Mouse (Mus musculus) forebrain, postnatal 0 days (tissue): ENCODE measurements around the gene Havcr1. TPM values are rescaled to one million over a fixed set of nuclear protein-coding genes. Genes with fewer than 3 reads are reported as not detected.
"Not testable (repeated sequence)": the region's sequence is repeated elsewhere in the genome, so short reads cannot be mapped to it uniquely, and the experiment has no call there.

ENCODE experiments used
- ATAC-seq: fragments of 200-750 bp; cut with Nextera tagmentation; 2 replicates; pipeline ENCODE4 v1.8.0; 2017; ENCODE audit warnings: mild to moderate bottlenecking, moderate library complexity
- DNase-seq: peaks from one replicate; pipeline ENCODE4 v3.0.0-alpha.2; 2015
- H3K27ac ChIP-seq: fragments of 300-500 bp; sonication (generic); 2 replicates; pipeline ENCODE4 v1.5.1; 2014; ENCODE audit warnings: low read depth, mild to moderate bottlenecking, antibody characterized with exemption, low read length, moderate library complexity, mixed read lengths
- H3K27me3 ChIP-seq: fragments of 300-500 bp; sonication (generic); 2 replicates; pipeline ENCODE4 v1.6.1; 2014; ENCODE audit warnings: mild to moderate bottlenecking, low read length, mixed read lengths; ENCODE audit not compliant: insufficient read depth
- H3K36me3 ChIP-seq: fragments of 300-500 bp; sonication (generic); 2 replicates; pipeline ENCODE4 v1.6.1; 2014; ENCODE audit warnings: mild to moderate bottlenecking, moderate library complexity; ENCODE audit not compliant: insufficient read depth
- H3K4me1 ChIP-seq: fragments of 300-500 bp; sonication (generic); 2 replicates; pipeline ENCODE4 v1.6.1; 2014; ENCODE audit warnings: antibody characterized with exemption; ENCODE audit not compliant: insufficient read depth
- H3K4me2 ChIP-seq: fragments of 300-500 bp; sonication (generic); 2 replicates; pipeline ENCODE4 v1.6.1; 2014; ENCODE audit warnings: low read depth, mild to moderate bottlenecking, moderate library complexity
- H3K4me3 ChIP-seq: fragments of 300-500 bp; sonication (generic); 2 replicates; pipeline ENCODE4 v1.5.1; 2014; ENCODE audit warnings: low read depth, low read length, mixed read lengths
- H3K9ac ChIP-seq: fragments of 300-500 bp; sonication (generic); 2 replicates; pipeline ENCODE4 v1.6.1; 2014; ENCODE audit warnings: mild to moderate bottlenecking
- H3K9me3 ChIP-seq: fragments of 300-500 bp; sonication (generic); 2 replicates; pipeline ENCODE4 v1.6.1; 2016; ENCODE audit warnings: low read length
- CTCF ChIP-seq: sonication (generic); IDR thresholded peaks from 2 replicates; pipeline ENCODE4 v1.5.1; 2016; ENCODE audit warnings: antibody characterized with exemption, control low read depth, low read depth
- WGBS: fragments of 180-500 bp; shearing (Covaris S2); extraction: QIAGEN DNeasy Blood & Tissue Kit; methylation state at CpG from one replicate; pipeline ENCODE4 v1.1.7; 2014; 5-methylcytosine and 5-hydroxymethylcytosine counted together
- polyA plus RNA-seq: library from polyadenylated mRNA; unstranded; fragments of >200 nt; fragmentation: Nextera tagmentation; extraction: Ambion mirVana; gene quantifications from 2 replicates; pipeline ENCODE4 v1.2.1, GENCODE M21; 2015
- total RNA-seq: library from RNA; depleted of rRNA; stranded (reverse); fragments of >200 nt; gene quantifications from 2 replicates; pipeline ENCODE4 v1.2.3, GENCODE M21; 2014; rRNA removed

Gene Havcr1
- total RNA-seq (not detected in 2 replicates), polyA plus RNA-seq (not detected in 2 replicates)

- 94% methylated on average over 1 of the region's 1 CpGs for WGBS
- not testable (repeated sequence) for H3K9ac ChIP-seq, H3K4me2 ChIP-seq, ATAC-seq, H3K27me3 ChIP-seq, H3K4me3 ChIP-seq, H3K36me3 ChIP-seq, H3K4me1 ChIP-seq, H3K27ac ChIP-seq, DNase-seq, H3K9me3 ChIP-seq
These were observed at the start of gene Havcr1 for GRCm38 (mm10) chr11:46735076-46735475. Gene Havcr1, plus strand, starts transcription at chr11:46735080.

DNA sequence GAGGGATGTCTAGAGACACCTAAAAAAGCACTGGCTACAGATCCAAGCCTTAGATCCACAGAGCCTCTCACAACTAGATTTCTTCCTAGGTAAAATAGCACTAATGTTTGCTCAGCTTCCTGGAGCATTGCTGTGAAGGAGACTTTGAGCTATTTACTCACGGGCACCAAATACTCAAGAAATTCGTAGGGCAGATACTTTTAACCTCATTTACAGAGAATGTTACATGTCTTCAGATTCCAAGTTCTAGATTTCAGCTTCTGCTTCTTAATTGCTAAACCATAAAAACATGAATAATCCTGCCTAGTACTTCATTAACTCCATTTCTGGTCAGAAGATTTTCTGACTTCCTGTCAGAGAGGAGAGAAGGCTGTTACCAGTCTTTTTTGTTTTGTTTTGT, 44.7 kb upstream of the Havcr1 start:
- no peak overlapping the region for H3K27ac ChIP-seq
- 94% methylated on average over 2 of the region's 2 CpGs for WGBS
- no peak for TF ChIP-seq CTCF
- H3K4me2 ChIP-seq, result no peak overlapping the region
- no peaks in the 10 kb centered on the region for H3K27me3 ChIP-seq
- ATAC-seq, result no peak
- no peak overlapping the region for H3K9ac ChIP-seq
- no peaks in the 10 kb centered on the region for H3K36me3 ChIP-seq
- H3K9me3 ChIP-seq, result no peaks in the 10 kb centered on the region
- H3K4me1 ChIP-seq, result no peaks in the 10 kb centered on the region
- H3K4me3 ChIP-seq, result no peak overlapping the region
- no peak for DNase-seq

DNA sequence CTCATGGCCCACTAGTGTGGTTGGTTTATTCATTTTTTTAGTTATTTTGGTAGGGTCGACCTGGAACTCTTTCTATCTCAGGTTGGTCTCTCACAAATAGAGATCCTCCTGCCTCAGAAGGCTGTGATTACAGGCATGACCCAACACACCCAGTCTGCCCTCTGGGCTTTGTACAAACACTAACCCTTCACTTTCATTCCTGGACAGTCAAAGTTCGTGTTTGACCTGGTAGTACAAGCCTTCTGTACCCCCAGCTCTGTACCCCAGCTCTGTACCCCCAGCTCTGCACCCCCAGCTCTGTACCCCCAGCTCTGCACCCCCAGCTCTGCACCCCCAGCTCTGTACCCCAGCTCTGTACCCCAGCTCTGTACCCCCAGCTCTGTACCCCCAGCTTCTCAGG, 39.0 kb upstream of the Havcr1 start:
- H3K4me2 ChIP-seq, H3K27ac ChIP-seq, H3K27me3 ChIP-seq, H3K9me3 ChIP-seq, DNase-seq, ATAC-seq, H3K36me3 ChIP-seq, H3K9ac ChIP-seq, H3K4me3 ChIP-seq, H3K4me1 ChIP-seq: not testable (repeated sequence)
- WGBS, result 82% methylated on average over 2 of the region's 2 CpGs

DNA sequence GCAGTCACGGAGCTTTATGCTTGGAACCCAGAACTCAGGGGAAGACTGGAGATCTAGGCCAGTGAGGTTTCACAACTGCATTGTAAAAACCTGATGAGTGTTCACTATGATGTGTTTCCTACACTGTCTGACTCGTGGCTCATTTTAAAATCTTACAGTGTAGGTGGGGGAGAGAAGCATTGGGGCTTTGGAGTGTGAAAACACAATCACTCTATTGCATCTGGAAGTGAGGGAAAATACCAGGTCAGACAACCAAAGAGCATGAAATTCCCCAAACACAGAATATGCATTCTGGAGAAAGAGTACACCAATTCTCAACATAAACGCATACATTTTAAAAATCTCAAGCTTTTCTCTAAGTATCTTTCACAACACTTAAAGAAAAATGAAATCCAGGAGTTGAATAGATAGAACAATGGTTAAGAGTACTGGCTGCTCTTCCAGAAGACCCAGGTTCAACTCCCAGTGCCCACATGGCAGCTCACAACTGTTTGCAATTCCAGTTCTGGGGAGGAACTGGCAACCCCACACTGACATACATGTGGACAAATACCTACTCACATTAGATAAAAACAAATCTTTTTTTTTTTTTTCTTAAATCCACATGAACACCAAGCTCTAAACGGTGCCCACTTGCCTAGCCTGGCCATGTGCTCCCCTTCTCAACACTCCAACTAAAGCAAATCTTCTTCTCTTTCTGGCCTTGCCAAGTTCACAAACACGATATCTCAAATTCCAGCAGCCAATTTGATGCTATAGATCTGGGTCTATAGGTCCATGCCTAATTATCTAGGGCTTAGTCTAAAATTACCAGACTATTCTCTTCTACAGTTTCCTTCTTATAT, 37.2 kb upstream of the Havcr1 start:
- H3K9ac ChIP-seq, result no peak overlapping the region
- H3K4me2 ChIP-seq, result no peak overlapping the region
- H3K27me3 ChIP-seq, result no peaks in the 10 kb centered on the region
- no peaks in the 10 kb centered on the region for H3K4me1 ChIP-seq
- no peaks in the 10 kb centered on the region for H3K9me3 ChIP-seq
- no peak overlapping the region for H3K4me3 ChIP-seq
- H3K36me3 ChIP-seq, result no peaks in the 10 kb centered on the region
- DNase-seq, result no peak
- ATAC-seq, result no peak
- H3K27ac ChIP-seq, result no peak overlapping the region
- 79% methylated on average over 5 of the region's 5 CpGs for WGBS
- no peak for TF ChIP-seq CTCF

GRCm38 (mm10) chr11:46698278-46698655, 36.6 kb upstream of the Havcr1 start:
- Histone ChIP-seq H3K4me2 (no peak overlapping the region), H3K27ac (no peak overlapping the region), H3K27me3 (no peaks in the 10 kb centered on the region), H3K4me1 (no peaks in the 10 kb centered on the region), H3K36me3 (no peaks in the 10 kb centered on the region), H3K4me3 (no peak overlapping the region), H3K9me3 (no peaks in the 10 kb centered on the region), H3K9ac (no peak overlapping the region)
- ATAC-seq (no peak), DNase-seq (no peak)
- no peak for TF ChIP-seq CTCF
- 87% methylated on average over 6 of the region's 6 CpGs for WGBS

- no peak overlapping the region for H3K4me3 ChIP-seq
- 78% methylated on average over 5 of the region's 5 CpGs for WGBS
- TF ChIP-seq CTCF, result no peak
These were observed 36.0 kb upstream of the Havcr1 start for GRCm38 (mm10) chr11:46698830-46699229.

DNA sequence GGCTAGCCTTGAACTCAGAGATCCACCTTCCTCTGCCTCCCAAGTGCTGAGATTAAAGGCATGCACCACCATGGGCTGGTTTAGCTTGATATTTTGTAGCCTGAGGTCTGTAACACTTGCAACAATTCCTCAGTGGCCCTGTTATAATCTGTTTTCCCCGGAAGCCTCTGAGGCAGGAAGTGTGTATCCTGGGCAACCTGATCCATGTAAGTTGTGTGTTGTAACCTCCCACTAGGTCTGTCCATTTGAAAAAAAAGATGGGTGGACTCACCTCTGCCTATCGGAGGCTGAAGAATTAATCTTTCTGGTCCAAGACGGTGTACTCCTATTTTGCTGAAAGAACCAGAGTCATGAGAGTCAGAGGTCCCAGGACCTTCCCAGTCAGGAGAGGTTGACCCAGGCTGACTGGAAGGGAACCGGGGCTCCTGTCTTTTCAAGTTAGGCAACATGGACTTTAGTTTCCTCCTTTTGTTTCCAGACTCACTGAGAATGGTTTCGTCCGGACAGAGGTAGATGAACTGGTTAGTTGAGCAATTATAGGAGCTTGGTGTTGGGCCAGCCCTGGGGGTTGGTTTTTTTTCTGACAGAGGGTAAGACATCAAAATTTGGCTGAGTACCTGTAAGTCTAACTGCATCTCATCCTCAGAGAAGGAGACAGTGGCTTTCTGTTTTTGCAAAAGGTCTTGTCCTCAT, 28.1 kb upstream of the Havcr1 start, which contains the start of gene Timd2:
Gene Timd2, minus strand, starts transcription at position 398 of the 693 bp plus-strand sequence.
- Histone ChIP-seq H3K36me3 (no peaks in the 10 kb centered on the region), H3K4me3 (no peak within 1 kb of the TSS), H3K9ac (no peak within 1 kb of the TSS), H3K9me3 (no peaks in the 10 kb centered on the region), H3K27ac (no peak within 1 kb of the TSS), H3K27me3 (no peaks in the 10 kb centered on the region), H3K4me2 (no peak within 1 kb of the TSS), H3K4me1 (no peaks in the 10 kb centered on the region)
- 84% methylated on average over 6 of the region's 6 CpGs for WGBS
- TF ChIP-seq CTCF, result no peak
- ATAC-seq (no peak), DNase-seq (no peak)

More at GRCm38 (mm10) chr11:46698830-46699229, 36.0 kb upstream of the Havcr1 start:
- DNase-seq, result no peak
- Histone ChIP-seq H3K27ac (no peak overlapping the region), H3K4me1 (no peaks in the 10 kb centered on the region), H3K4me2 (no peak overlapping the region), H3K27me3 (no peaks in the 10 kb centered on the region), H3K9ac (no peak overlapping the region), H3K9me3 (no peaks in the 10 kb centered on the region), H3K36me3 (no peaks in the 10 kb centered on the region)
- ATAC-seq, result no peak
